ENCODE assay signal across 34 mouse cellular contexts in genomic region chr5:48878081-48878480, GRCm38 (mm10).
"Had no signal": no experiment of that assay in that cellular context is flagged by ENCODE, and none has a peak within 500 bp of the region (broad histone marks: within the 10 kb centered on the region; RNA-seq: fewer than 3 reads in every experiment).

No protein-coding gene starts in this region.

- H3K9ac ChIP-seq: heart, embryonic 12.5 days; heart, embryonic 13.5 days; heart, embryonic 15.5 days; hindbrain, embryonic 12.5 days; hindbrain, embryonic 13.5 days; hindbrain, embryonic 14.5 days; hindbrain, embryonic 15.5 days; intestine, embryonic 15.5 days; kidney, embryonic 15.5 days had no signal

- DNase-seq: heart, postnatal 10 days; heart, postnatal 14 days; heart, postnatal 36 days; heart, postnatal 4 days; kidney, adult 11 months; kidney, adult 18-20 months; kidney, adult 2 months; kidney, adult 8-10 months; kidney, postnatal 10 days; kidney, postnatal 14 days; kidney, postnatal 25 days; kidney, postnatal 36 days; kidney, postnatal 4 days; layer of hippocampus, adult 9-11 months; layer of hippocampus, postnatal 36 days had no signal

- H3K4me2 ChIP-seq: heart, embryonic 11.5 days; heart, embryonic 12.5 days; heart, embryonic 13.5 days; heart, embryonic 15.5 days; hindbrain, embryonic 12.5 days; hindbrain, embryonic 13.5 days; hindbrain, embryonic 14.5 days; hindbrain, embryonic 15.5 days; intestine, embryonic 15.5 days; kidney, embryonic 15.5 days had no signal

- H3K4me1 ChIP-seq: heart, embryonic 10.5 days; heart, embryonic 12.5 days; heart, embryonic 13.5 days; heart, embryonic 15.5 days; hindbrain, embryonic 10.5 days; hindbrain, embryonic 12.5 days; hindbrain, embryonic 13.5 days; hindbrain, embryonic 15.5 days; intestine, embryonic 15.5 days; kidney, embryonic 15.5 days had no signal

- H3K36me3 ChIP-seq: heart, embryonic 10.5 days; heart, embryonic 12.5 days; heart, embryonic 13.5 days; heart, embryonic 15.5 days; hindbrain, embryonic 10.5 days; hindbrain, embryonic 12.5 days; hindbrain, embryonic 13.5 days; hindbrain, embryonic 15.5 days; intestine, embryonic 15.5 days; kidney, embryonic 15.5 days had no signal

- H3K9me3 ChIP-seq: heart, embryonic 10.5 days; heart, embryonic 12.5 days; heart, embryonic 13.5 days; heart, embryonic 15.5 days; hindbrain, embryonic 10.5 days; hindbrain, embryonic 12.5 days; hindbrain, embryonic 13.5 days; hindbrain, embryonic 15.5 days; intestine, embryonic 15.5 days; kidney, embryonic 15.5 days had no signal

- H3K27me3 ChIP-seq: heart, embryonic 12.5 days; heart, embryonic 13.5 days; heart, embryonic 15.5 days; hindbrain, embryonic 12.5 days; hindbrain, embryonic 13.5 days; hindbrain, embryonic 15.5 days; intestine, embryonic 15.5 days; kidney, embryonic 15.5 days had no signal

- H3K4me3 ChIP-seq: heart, embryonic 10.5 days; heart, embryonic 12.5 days; heart, embryonic 13.5 days; heart, embryonic 15.5 days; hindbrain, embryonic 10.5 days; hindbrain, embryonic 12.5 days; hindbrain, embryonic 13.5 days; hindbrain, embryonic 15.5 days; intestine, embryonic 15.5 days; kidney, embryonic 15.5 days; layer of hippocampus, adult 2 months; left cerebral cortex, adult 2 months had no signal

- ATAC-seq: hindbrain, embryonic 16.5 days; hindbrain, postnatal 0 days; inflammation-experienced regulatory T-cells, adult 6 months; intestine, embryonic 15.5 days; intestine, embryonic 16.5 days; intestine, postnatal 0 days had no signal

- H3K27ac ChIP-seq: heart, embryonic 10.5 days; heart, embryonic 13.5 days; heart, embryonic 15.5 days; hindbrain, embryonic 10.5 days; hindbrain, embryonic 12.5 days; hindbrain, embryonic 13.5 days; hindbrain, embryonic 14.5 days; hindbrain, embryonic 15.5 days; hindbrain, postnatal 0 days; intestine, embryonic 15.5 days; kidney, embryonic 15.5 days; layer of hippocampus, adult 2 months; left cerebral cortex, adult 2 months had no signal
